1 mouse cellular context compared by ENCODE assay signal in the genomic region with DNA sequence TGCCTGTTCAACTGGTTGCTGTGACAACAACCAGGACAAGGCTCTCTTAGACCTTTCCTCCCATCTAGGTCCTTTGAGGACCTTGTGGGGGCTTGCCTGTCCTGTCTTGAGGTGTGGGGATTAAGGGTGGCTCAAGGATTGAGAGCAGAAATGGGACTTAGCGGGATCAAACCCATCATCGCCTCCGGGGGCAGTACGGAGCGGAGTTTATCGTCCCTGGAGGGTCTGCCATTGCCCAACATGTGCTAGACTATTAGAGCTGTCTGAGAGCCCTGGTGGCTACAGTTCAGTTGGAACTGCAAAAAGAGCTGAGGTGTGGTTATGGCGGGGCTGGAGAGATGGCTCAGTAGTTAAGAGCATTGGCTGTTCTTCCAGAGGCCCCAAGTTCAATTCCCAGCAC.
TF ChIP-seq lines count a peak whose summit lies in the region.

No protein-coding gene starts in this region.

TF ChIP-seq in MEL, 35 proteins besides CTCF, POLR2A, EP300 and RAD21:
- TF ChIP-seq MAX (IDR thresholded peaks at IDR 0.05; ENCODE audit: low read length) (no peak), NRF1 (IDR thresholded peaks at IDR 0.05; ENCODE audit: insufficient read depth, low read depth, low read length, poor library complexity, severe bottlenecking) (no peak), MEF2A (IDR thresholded peaks at IDR 0.05; ENCODE audit: extremely low read depth, insufficient replicate concordance, low read depth, low read length, poor library complexity, severe bottlenecking) (no peak), SMC3 (IDR thresholded peaks at IDR 0.05; ENCODE audit: low read depth, low read length) (0 out of 2 replicates have a peak, but pooled peaks have one; percentile 6), MYC (IDR thresholded peaks at IDR 0.05; ENCODE audit: low read depth, low read length) (no peak), RCOR1 (IDR thresholded peaks at IDR 0.05; ENCODE audit: low read depth, low read length) (no peak)
